Mouse (Mus musculus) retina, adult 2 months (tissue): ENCODE data around the gene 9530003J23Rik.

Experiments
- DNase-seq: peaks from one replicate; pipeline ENCODE4 v3.0.0-alpha.2; 2012; ENCODE audit warnings: low read depth, low spot score

The 9530003J23Rik gene

GRCm38 (mm10) chr10:117185399-117186089 lies 53.0 kb downstream of the 9530003J23Rik start:
- DNase-seq, result no peak
